Mouse (Mus musculus) heart, postnatal 0 days (tissue): ENCODE data around the gene Rcn2.

ENCODE experiments used
- CTCF ChIP-seq: IDR thresholded peaks from 2 replicates; pipeline ENCODE4 v1.5.1; 2016; ENCODE audit warnings: antibody characterized with exemption, control low read depth, low read depth
- EP300 ChIP-seq: IDR thresholded peaks from 2 replicates; pipeline ENCODE4 v1.6.1; 2016; ENCODE audit warnings: antibody characterized with exemption, low read depth

GRCm38 (mm10) chr9:56089778-56090520 lies 48.3 kb downstream of the Rcn2 start, which contains the start of gene Pstpip1:
- TF ChIP-seq CTCF, result no peak
- TF ChIP-seq EP300, result no peak
